Mouse (Mus musculus) olfactory bulb, adult 2 months (tissue): ENCODE data around the gene Pde4b.

ENCODE experiments used
- CTCF ChIP-seq: fragments of 200-500 bp; IDR thresholded peaks from 2 replicates; pipeline ENCODE4 v1.5.1; 2012; ENCODE audit warnings: low read depth, mild to moderate bottlenecking, low read length, moderate library complexity; ENCODE audit not compliant: insufficient read depth
- POLR2A ChIP-seq: fragments of 200-500 bp; IDR thresholded peaks from 2 replicates; pipeline ENCODE4 v1.6.1; 2012; ENCODE audit warnings: mild to moderate bottlenecking, low read depth, low read length, moderate library complexity; ENCODE audit not compliant: insufficient read depth

DNA sequence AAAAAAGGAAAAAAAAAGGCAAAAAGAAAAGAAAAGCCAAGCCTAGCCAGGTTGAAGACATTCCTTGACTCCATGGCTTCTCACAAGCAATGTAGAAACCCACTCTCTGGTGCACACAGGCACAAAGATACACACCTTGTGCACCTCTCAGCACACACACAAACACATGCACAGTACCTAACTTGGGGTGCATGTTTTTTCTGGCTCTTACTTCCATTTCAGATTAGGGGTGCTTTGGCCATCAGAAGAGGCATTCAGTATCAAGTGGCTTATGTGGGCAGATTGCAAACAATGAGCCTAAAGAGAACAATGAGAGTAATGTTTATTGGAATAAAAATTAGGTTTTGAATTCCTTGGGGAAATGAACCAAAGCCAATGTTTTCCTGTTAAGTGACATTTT, 166.7 kb downstream of the Pde4b start:
- TF ChIP-seq POLR2A (no peak), CTCF (no peak)
